Mouse (Mus musculus): ENCODE results near the gene Rnase13. TPM values are rescaled to one million over a fixed set of nuclear protein-coding genes. Genes with fewer than 3 reads are reported as not detected.

Gene Rnase13
- polyA plus RNA-seq, 1 experiment: not detected

DNA sequence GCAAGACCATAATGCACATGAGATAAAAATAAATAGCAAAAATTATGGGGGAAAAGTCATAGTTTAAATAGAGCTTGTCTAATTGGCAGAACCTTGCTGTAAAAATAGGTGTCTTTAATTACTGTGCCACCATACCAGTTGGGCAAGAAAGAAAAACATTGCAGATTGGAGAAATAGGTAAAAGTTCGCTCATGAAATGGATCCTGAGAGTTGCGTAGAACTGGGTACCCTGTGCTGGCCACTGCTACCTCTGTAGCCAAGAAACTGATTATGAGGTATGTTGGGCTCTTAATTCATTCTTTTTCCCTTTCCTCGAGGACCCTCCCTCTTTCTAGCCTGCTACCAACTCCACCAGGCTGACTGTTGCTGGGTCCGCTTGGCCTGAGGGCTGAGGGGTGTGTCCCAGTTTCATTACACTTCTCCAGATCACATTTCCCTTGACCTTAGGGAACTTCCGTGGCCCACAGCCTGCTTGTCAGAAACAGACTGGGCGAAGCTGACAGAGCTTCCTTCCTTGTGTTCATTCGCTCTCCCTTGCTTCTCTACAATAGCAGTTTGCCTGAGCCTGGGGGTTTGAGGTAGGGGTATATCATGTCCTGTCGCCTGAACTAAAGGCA is 18.5 kb upstream of the Rnase13 start:
- H3K4me1 ChIP-seq (ENCODE audit: control insufficient read depth, insufficient read depth, low read length): no peaks in the 10 kb centered on the region
- no peaks in the 10 kb centered on the region for H3K27me3 ChIP-seq (ENCODE audit: control insufficient read depth, insufficient read depth, low read length, poor library complexity, severe bottlenecking)
- H3K27ac ChIP-seq (ENCODE audit: insufficient read depth, low read length): no peak overlapping the region
- H3K36me3 ChIP-seq (ENCODE audit: control insufficient read depth, insufficient read depth, low read length, poor library complexity, severe bottlenecking): no peaks in the 10 kb centered on the region
- H3K4me3 ChIP-seq (ENCODE audit: low read depth, low read length): no peak overlapping the region
- H3K9me3 ChIP-seq (replicated peaks; ENCODE audit: control insufficient read depth, insufficient read depth, low read length, poor library complexity, severe bottlenecking): peaks cover 4% of the 10 kb centered on the region; the same call in 1 of the 2 replicates
- no peak overlapping the region for H3K9ac ChIP-seq (ENCODE audit: low read depth, poor library complexity, severe bottlenecking)
- TF ChIP-seq CTCF (IDR thresholded peaks at IDR 0.05; ENCODE audit: low read depth, low read length): no peak
- TF ChIP-seq POLR2A (IDR thresholded peaks at IDR 0.05; ENCODE audit: insufficient read depth, low read length): no peak
- TF ChIP-seq EP300 (IDR thresholded peaks at IDR 0.05; ENCODE audit: insufficient read depth, low read depth, low read length): 0 out of 2 replicates have a peak, but pooled peaks have one; percentile 41

DNA sequence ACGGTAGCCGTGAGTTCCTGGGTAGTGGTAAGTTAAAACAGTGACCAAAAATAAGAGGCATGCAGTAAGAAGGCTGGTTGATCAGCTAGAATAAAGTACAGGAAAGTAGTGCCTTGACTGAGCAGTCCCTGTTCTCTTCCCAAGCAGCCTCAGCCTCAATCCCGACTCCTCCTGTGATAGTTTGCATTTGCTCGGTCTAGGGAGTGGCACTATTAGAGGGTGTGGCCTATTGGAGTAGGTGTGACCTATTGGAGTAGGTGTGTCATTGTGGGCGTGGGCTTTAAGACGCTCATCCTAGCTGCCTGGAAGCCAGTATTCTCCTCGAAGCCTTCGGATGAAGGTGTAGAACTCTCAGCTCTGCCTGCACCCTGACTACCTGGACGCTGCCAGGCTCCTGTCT is 16.4 kb upstream of the Rnase13 start:
- H3K36me3 ChIP-seq (ENCODE audit: control insufficient read depth, insufficient read depth, low read length, poor library complexity, severe bottlenecking): no peaks in the 10 kb centered on the region

DNA sequence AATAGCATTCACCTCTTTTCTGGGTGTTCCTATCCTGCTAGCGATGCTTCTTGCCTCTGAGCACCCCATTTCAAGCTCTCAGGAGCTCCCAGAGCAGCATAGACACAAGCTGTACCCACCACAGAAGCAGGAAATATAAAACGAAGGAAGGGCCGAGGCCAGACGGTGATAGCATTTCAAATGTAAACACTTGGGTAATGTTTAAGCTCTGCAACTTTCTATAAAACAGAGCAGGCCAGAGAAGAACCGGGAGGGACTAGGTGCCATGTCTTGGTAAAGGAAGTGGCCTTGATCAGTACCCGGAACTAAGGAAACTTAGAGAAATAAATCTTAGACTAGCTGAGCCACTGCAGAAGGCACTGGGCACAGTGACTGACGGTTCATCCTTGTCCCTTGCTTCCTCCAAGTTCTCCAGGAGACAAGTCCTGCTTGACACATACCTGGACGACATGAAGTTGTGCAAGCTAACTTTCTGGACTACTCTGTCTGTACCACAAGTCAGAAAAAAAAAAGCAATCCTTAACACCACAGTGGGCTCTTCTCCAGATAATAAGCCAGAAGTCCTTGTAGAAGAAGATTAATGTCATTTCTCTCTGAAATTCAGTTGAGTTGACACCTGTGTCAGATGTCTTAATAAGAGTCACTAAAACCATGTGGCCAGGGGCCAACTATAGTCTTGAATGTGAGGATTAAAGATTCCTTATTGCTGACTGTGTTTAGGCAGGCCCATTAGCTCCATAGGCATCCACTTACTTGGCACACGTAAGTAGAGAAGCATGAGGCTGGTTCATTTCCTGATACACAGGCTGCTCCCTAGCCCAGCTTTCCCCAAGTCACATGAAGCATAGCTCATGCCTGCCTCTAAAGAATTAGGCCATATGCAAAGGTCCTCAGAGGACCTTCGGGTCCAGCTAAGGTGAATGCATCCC is 9.8 kb upstream of the Rnase13 start:
- no peaks in the 10 kb centered on the region for H3K36me3 ChIP-seq (ENCODE audit: control insufficient read depth, insufficient read depth, low read length, poor library complexity, severe bottlenecking)

More for the DNA sequence above, 16.4 kb upstream of the Rnase13 start:
- no peaks in the 10 kb centered on the region for H3K27me3 ChIP-seq (ENCODE audit: control insufficient read depth, insufficient read depth, low read length, poor library complexity, severe bottlenecking)
- H3K27ac ChIP-seq (ENCODE audit: insufficient read depth, low read length): no peak overlapping the region
- no peaks in the 10 kb centered on the region for H3K4me1 ChIP-seq (ENCODE audit: control insufficient read depth, insufficient read depth, low read length)
- H3K9me3 ChIP-seq (replicated peaks; ENCODE audit: control insufficient read depth, insufficient read depth, low read length, poor library complexity, severe bottlenecking): peaks cover 4% of the 10 kb centered on the region; the same call in 1 of the 2 replicates
- no peak overlapping the region for H3K4me3 ChIP-seq (ENCODE audit: low read depth, low read length)
- no peak for TF ChIP-seq POLR2A (IDR thresholded peaks at IDR 0.05; ENCODE audit: insufficient read depth, low read length)
- H3K9ac ChIP-seq (ENCODE audit: low read depth, poor library complexity, severe bottlenecking): no peak overlapping the region

DNA sequence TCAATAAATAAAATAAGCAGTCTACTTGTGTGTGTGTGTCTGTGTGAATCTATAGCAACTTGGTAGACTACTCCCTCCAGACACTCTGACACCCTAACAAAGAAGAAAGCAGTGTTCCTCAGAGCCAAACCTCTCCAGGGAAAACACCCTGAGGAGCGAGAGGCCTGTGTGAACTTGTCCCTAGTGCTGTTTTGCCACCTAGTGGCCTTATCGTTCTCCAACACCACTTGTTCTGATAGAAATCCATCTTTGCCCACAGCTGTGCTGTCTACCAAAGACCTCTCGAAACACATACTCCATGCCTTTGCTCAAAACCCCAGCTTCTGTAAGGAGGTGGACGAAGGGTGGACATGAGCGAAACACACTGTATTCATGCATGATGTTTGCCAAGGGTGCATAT is 8.3 kb upstream of the Rnase13 start:
- Histone ChIP-seq H3K4me3 (ENCODE audit: low read depth, low read length) (no peak overlapping the region), H3K27ac (ENCODE audit: insufficient read depth, low read length) (no peak overlapping the region), H3K9ac (ENCODE audit: low read depth, poor library complexity, severe bottlenecking) (no peak overlapping the region), H3K36me3 (ENCODE audit: control insufficient read depth, insufficient read depth, low read length, poor library complexity, severe bottlenecking) (no peaks in the 10 kb centered on the region), H3K27me3 (ENCODE audit: control insufficient read depth, insufficient read depth, low read length, poor library complexity, severe bottlenecking) (no peaks in the 10 kb centered on the region), H3K9me3 (replicated peaks; ENCODE audit: control insufficient read depth, insufficient read depth, low read length, poor library complexity, severe bottlenecking) (no peaks in the 10 kb centered on the region), H3K4me1 (ENCODE audit: control insufficient read depth, insufficient read depth, low read length) (no peaks in the 10 kb centered on the region)
- TF ChIP-seq CTCF (IDR thresholded peaks at IDR 0.05; ENCODE audit: low read depth, low read length) (peak; percentile 56), EP300 (IDR thresholded peaks at IDR 0.05; ENCODE audit: insufficient read depth, low read depth, low read length) (no peak)

More for the DNA sequence above, 9.8 kb upstream of the Rnase13 start:
- Histone ChIP-seq H3K9me3 (replicated peaks; ENCODE audit: control insufficient read depth, insufficient read depth, low read length, poor library complexity, severe bottlenecking) (no peaks in the 10 kb centered on the region), H3K4me1 (ENCODE audit: control insufficient read depth, insufficient read depth, low read length) (no peaks in the 10 kb centered on the region), H3K27me3 (ENCODE audit: control insufficient read depth, insufficient read depth, low read length, poor library complexity, severe bottlenecking) (no peaks in the 10 kb centered on the region), H3K4me3 (ENCODE audit: low read depth, low read length) (no peak overlapping the region), H3K27ac (ENCODE audit: insufficient read depth, low read length) (no peak overlapping the region), H3K9ac (ENCODE audit: low read depth, poor library complexity, severe bottlenecking) (no peak overlapping the region)
- TF ChIP-seq EP300 (IDR thresholded peaks at IDR 0.05; ENCODE audit: insufficient read depth, low read depth, low read length) (no peak), POLR2A (IDR thresholded peaks at IDR 0.05; ENCODE audit: insufficient read depth, low read length) (no peak), CTCF (IDR thresholded peaks at IDR 0.05; ENCODE audit: low read depth, low read length) (no peak)

GRCm38 (mm10) chr14:51929968-51930367 is 7.4 kb upstream of the Rnase13 start:
- H3K4me1 ChIP-seq (ENCODE audit: control insufficient read depth, insufficient read depth, low read length): no peaks in the 10 kb centered on the region
- TF ChIP-seq EP300 (IDR thresholded peaks at IDR 0.05; ENCODE audit: insufficient read depth, low read depth, low read length) (no peak), POLR2A (IDR thresholded peaks at IDR 0.05; ENCODE audit: insufficient read depth, low read length) (no peak), CTCF (IDR thresholded peaks at IDR 0.05; ENCODE audit: low read depth, low read length) (no peak)
- H3K36me3 ChIP-seq (ENCODE audit: control insufficient read depth, insufficient read depth, low read length, poor library complexity, severe bottlenecking): no peaks in the 10 kb centered on the region
- H3K4me3 ChIP-seq (ENCODE audit: low read depth, low read length): no peak overlapping the region
- H3K27me3 ChIP-seq (ENCODE audit: control insufficient read depth, insufficient read depth, low read length, poor library complexity, severe bottlenecking): no peaks in the 10 kb centered on the region
- H3K27ac ChIP-seq (ENCODE audit: insufficient read depth, low read length): no peak overlapping the region
- H3K9me3 ChIP-seq (replicated peaks; ENCODE audit: control insufficient read depth, insufficient read depth, low read length, poor library complexity, severe bottlenecking): no peaks in the 10 kb centered on the region
- H3K9ac ChIP-seq (ENCODE audit: low read depth, poor library complexity, severe bottlenecking): no peak overlapping the region

Data from ES-Bruce4 (cell line).